Mouse (Mus musculus): ENCODE data around the gene Qrsl1.
"Not testable (repeated sequence)": the region's sequence is repeated elsewhere in the genome, so short reads cannot be mapped to it uniquely, and the experiment has no call there.

Gene Qrsl1

GRCm38 (mm10) chr10:43901578-43902194 is at the start of gene Qrsl1, which contains the start of gene Rtn4ip1:
Qrsl1 (minus strand) TSS chr10:43901745.
Rtn4ip1 (plus strand) TSS chr10:43901807.
- in situ Hi-C loops (cut with MboI), result loop anchor here (25.0 kb wide), 1 partner anchor 164 kb away; no protein-coding TSS in a partner anchor

- in situ Hi-C loops (cut with MboI), result loop anchor here (5.0 kb wide), 1 partner anchor 122 kb away; no protein-coding TSS in a partner anchor
Measured at GRCm38 (mm10) chr10:43945435-43945834, 43.9 kb upstream of the Qrsl1 start.

GRCm38 (mm10) chr10:43943736-43944135 is 42.2 kb upstream of the Qrsl1 start:
- in situ Hi-C loops (cut with MboI), result no loop called here

GRCm38 (mm10) chr10:43939136-43939662 is 37.7 kb upstream of the Qrsl1 start:
- in situ Hi-C loops (cut with MboI), result no loop called here

- in situ Hi-C loops (cut with MboI), result no loop called here
Measured at GRCm38 (mm10) chr10:43928596-43928995, 27.1 kb upstream of the Qrsl1 start.

GRCm38 (mm10) chr10:43927736-43928135 is 26.2 kb upstream of the Qrsl1 start:
- in situ Hi-C loops (cut with MboI), result no loop called here

- in situ Hi-C loops (cut with MboI), result not testable (repeated sequence)
Measured at GRCm38 (mm10) chr10:43925776-43926175, 24.2 kb upstream of the Qrsl1 start.

GRCm38 (mm10) chr10:43923096-43923495 is 21.6 kb upstream of the Qrsl1 start:
- in situ Hi-C loops (cut with MboI), result loop anchor here (25.0 kb wide), 1 partner anchor 186 kb away; no protein-coding TSS in a partner anchor

- in situ Hi-C loops (cut with MboI), result loop anchor here (5.0 to 25.0 kb wide), 2 partner anchors 182 to 347 kb away; no protein-coding TSS in a partner anchor
Measured at GRCm38 (mm10) chr10:43918696-43919608, 17.4 kb upstream of the Qrsl1 start.

- in situ Hi-C loops (cut with MboI), result loop anchor here (5.0 to 25.0 kb wide), 2 partner anchors 179 to 344 kb away; no protein-coding TSS in a partner anchor
Measured at GRCm38 (mm10) chr10:43916737-43917136, 15.2 kb upstream of the Qrsl1 start.

GRCm38 (mm10) chr10:43916181-43916580 is 14.6 kb upstream of the Qrsl1 start:
- in situ Hi-C loops (cut with MboI), result loop anchor here (5.0 to 25.0 kb wide), 2 partner anchors 179 to 344 kb away; no protein-coding TSS in a partner anchor

GRCm38 (mm10) chr10:43912236-43912635 is 10.7 kb upstream of the Qrsl1 start:
- in situ Hi-C loops (cut with MboI), result loop anchor here (25.0 kb wide), 1 partner anchor 175 kb away; no protein-coding TSS in a partner anchor

GRCm38 (mm10) chr10:43910873-43911142 is 9.3 kb upstream of the Qrsl1 start:
- in situ Hi-C loops (cut with MboI), result loop anchor here (25.0 kb wide), 1 partner anchor 174 kb away; no protein-coding TSS in a partner anchor

GRCm38 (mm10) chr10:43910032-43910872 is 8.7 kb upstream of the Qrsl1 start:
- in situ Hi-C loops (cut with MboI), result loop anchor here (25.0 kb wide), 1 partner anchor 173 kb away; no protein-coding TSS in a partner anchor

- in situ Hi-C loops (cut with MboI), result loop anchor here (25.0 kb wide), 1 partner anchor 167 kb away; no protein-coding TSS in a partner anchor
Measured at GRCm38 (mm10) chr10:43904569-43904968, 3.0 kb upstream of the Qrsl1 start.

- in situ Hi-C loops (cut with MboI), result loop anchor here (25.0 kb wide), 1 partner anchor 164 kb away; no protein-coding TSS in a partner anchor
Measured at GRCm38 (mm10) chr10:43900883-43901570, 518 bp downstream of the Qrsl1 start.

- in situ Hi-C loops (cut with MboI), result no loop called here
Measured at GRCm38 (mm10) chr10:43898276-43898675, 3.3 kb downstream of the Qrsl1 start.

GRCm38 (mm10) chr10:43896065-43896464 is 5.5 kb downstream of the Qrsl1 start:
- in situ Hi-C loops (cut with MboI), result no loop called here

GRCm38 (mm10) chr10:43892971-43893370 is 8.6 kb downstream of the Qrsl1 start:
- in situ Hi-C loops (cut with MboI), result no loop called here

- in situ Hi-C loops (cut with MboI), result no loop called here
Measured at GRCm38 (mm10) chr10:43888976-43889375, 12.6 kb downstream of the Qrsl1 start.

All from mature B cell (primary cell).